Mouse (Mus musculus): ENCODE data around the gene Dmkn.
"Not testable (repeated sequence)": the region's sequence is repeated elsewhere in the genome, so short reads cannot be mapped to it uniquely, and the experiment has no call there.

Gene Dmkn

GRCm38 (mm10) chr7:30763456-30763855 lies at the start of gene Dmkn:
Gene Dmkn (plus strand): TSS chr7:30763756.
- DNase-seq, result no peak

GRCm38 (mm10) chr7:30717006-30717715 lies 46.4 kb upstream of the Dmkn start:
- peak; percentile 67 to 82 for DNase-seq

DNA sequence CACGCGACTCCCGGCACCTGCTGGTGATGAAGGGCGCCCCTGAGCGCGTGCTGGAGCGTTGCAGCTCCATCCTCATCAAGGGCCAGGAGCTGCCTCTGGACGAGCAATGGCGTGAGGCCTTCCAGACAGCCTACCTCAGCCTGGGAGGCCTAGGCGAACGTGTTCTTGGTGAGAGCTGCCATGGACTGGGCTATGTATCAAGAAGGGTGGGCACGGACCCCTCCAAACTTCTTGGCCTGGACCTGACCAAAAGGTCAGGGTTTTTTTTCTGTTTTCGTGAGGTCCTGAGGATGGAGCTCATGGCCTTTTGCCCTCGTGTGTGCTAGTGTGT lies 45.9 kb upstream of the Dmkn start:
- no peak for DNase-seq

GRCm38 (mm10) chr7:30719669-30720068 lies 43.9 kb upstream of the Dmkn start:
- DNase-seq, result no peak

DNA sequence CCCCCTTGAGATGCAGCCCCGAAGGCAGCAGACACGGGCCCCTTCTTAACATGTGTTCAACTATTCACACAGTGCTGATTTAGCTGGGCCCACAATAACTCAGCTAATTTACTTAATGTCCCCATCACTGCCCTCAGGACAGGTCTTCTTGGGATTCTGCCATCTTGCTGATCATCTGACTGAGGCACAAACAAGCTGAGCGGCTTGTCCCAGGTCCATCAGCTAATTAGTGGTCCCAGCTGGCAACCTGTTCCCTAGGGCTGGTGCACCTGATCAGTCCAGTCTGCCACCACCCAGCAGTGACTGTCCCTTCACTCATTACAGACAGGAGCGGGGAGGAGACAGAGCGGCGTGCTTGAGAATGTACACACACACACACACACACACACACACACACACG lies 42.3 kb upstream of the Dmkn start:
- peak; percentile 73 to 75 for DNase-seq

DNA sequence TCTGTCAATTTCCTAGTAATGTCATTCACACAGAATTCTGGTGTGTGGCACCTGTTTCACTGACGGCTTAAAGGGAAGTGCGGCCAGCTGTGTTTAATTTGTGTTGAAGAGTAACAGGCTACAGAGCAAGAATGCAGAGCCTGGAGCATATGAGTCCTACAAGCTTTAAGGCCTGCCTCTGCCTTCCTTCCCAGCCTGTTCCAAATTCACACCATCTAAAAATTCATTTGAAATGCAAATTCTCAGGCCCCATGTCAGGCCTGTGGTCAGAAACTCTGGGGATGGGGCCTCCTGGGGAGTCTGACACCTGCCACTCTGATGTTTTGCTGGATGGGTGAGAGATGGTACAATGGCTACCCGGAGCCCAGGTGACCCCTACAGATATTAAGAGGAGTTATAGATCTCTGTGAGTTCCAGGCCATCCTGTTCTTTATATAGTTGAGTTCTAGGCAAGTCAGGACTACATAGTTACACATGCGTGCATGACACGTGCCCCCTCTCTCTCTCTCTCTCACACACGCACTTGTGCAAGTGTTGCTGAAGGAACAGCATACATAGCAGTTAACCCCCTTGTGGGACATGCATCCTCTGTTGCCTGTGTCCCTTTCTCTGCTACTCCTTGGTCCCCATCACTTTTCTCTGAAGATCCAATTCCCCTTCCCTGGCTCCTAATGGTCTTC lies 40.1 kb upstream of the Dmkn start:
- no peak for DNase-seq

- peak in 1 of 2 experiments; percentile 30 for DNase-seq
Observed at GRCm38 (mm10) chr7:30728214-30728613, 35.3 kb upstream of the Dmkn start.

GRCm38 (mm10) chr7:30728739-30729395 lies 34.7 kb upstream of the Dmkn start:
- no peak for DNase-seq

DNA sequence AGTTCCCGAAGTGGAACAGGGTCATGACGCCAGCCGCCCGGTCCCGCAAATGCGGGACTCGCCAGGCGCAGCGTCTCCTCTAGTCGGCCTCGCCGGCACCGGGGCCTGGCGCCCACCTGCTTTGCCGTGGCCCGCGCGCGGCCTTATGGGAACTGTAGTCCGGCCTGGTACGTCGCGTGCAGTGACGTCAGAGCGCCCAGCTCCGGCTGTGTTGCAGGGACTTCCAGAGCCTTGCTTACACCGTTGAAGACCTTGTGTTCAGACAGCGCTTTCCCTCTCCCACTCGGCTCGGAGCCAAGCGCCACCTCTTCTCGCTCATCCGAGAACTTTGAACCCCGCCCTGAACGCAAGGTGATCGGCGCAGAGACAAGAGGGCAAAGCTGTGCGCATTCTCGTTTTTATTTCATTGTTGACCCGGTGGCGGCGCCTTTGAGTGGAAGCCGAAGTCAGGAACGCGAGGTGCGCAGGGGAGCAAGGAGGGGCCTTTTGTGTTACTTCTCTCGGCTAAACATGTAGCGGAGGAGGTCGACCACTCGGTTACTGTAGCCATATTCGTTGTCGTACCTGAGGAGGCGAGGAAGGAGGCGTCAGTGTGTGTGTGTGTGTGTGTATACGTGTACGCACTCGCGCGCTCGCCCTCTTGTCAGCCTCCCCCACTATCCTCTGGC lies 34.0 kb upstream of the Dmkn start, which contains the start of gene Tmem147:
TSS of gene Tmem147 (minus strand) at position 145 of the 668 bp plus-strand sequence.
- DNase-seq, result peak; percentile 99

GRCm38 (mm10) chr7:30730064-30730722 lies 33.4 kb upstream of the Dmkn start:
- peak; percentile 64 to 65 for DNase-seq

GRCm38 (mm10) chr7:30736211-30736610 lies 27.3 kb upstream of the Dmkn start:
- DNase-seq, result no peak

- DNase-seq, result not testable (repeated sequence)
Observed at GRCm38 (mm10) chr7:30742570-30742969, 21.0 kb upstream of the Dmkn start.

GRCm38 (mm10) chr7:30743617-30744016 lies 19.9 kb upstream of the Dmkn start, which contains the start of gene Gapdhs:
Gene Gapdhs (minus strand): TSS chr7:30743681.
- DNase-seq, result not testable (repeated sequence)

- DNase-seq, result peak; percentile 36 to 53
Observed at GRCm38 (mm10) chr7:30744022-30744598, 19.4 kb upstream of the Dmkn start.

DNA sequence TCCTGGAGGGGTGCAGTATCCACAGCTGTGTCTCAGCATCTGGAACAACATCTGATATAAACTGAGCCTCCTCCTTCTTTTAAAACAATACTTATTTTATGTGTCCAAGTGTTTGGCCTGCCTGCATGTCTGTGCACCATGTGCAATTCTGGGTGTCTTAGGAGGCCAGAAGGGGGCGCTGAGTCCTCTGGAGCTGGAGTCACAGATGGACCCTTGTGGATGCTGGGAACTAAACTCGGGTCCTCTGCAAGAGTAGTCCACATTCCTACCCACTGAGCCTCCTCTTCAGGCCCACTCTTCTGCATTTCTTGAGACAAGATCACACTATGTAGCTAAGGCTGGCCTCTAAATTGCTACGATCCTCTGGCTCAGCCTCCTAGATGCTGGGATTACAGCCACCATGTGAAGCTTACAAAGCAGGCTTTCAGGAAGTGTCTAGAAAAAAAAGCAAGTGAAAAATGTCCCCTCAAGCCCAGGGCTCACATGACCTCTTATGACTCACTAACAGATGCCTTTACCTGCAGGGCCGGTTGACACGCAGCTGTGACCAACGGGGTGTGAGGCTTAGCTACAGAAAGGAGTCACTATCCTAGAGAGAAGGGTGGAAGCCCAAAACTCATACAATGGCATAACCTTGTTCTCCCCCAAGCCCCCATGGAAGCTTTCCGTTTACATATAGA lies 15.9 kb upstream of the Dmkn start:
- DNase-seq, result no peak

DNA sequence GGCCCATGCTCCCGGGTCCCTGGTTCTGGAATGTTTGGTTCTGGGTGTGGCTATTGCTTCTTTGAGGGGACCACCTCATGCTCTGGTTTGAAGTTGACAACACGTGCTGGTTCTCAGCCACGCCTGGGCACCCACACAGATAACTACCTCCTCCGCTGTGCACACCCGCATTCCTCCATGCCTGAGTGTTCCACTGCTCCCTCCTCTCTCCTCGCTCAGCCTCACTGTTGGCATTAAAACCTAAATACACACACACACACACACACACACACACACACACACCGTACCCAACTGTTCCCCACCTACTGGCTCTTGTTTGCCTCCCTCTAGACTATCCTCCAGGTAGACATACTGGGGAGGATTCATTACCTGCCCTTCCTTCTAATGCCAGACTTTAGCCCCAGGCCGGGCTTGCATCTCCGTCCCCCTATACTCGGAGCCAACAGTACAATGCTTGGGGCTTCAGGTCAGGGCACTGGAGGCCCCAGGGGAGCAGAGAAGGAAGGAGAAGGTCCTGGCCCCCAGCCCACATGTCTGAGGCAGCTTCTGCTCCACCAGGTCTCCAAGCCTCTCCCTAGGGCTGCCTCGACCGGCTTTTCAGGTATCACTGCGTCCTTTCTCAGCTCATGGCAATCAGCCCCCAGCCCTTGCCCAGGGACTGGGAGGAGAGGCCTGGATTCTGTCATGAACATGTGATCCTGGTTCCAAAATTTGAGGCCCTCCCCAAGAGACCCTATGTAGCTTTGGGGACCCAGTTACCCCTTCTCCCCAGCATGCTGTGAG lies 13.5 kb upstream of the Dmkn start:
- DNase-seq, result no peak

DNA sequence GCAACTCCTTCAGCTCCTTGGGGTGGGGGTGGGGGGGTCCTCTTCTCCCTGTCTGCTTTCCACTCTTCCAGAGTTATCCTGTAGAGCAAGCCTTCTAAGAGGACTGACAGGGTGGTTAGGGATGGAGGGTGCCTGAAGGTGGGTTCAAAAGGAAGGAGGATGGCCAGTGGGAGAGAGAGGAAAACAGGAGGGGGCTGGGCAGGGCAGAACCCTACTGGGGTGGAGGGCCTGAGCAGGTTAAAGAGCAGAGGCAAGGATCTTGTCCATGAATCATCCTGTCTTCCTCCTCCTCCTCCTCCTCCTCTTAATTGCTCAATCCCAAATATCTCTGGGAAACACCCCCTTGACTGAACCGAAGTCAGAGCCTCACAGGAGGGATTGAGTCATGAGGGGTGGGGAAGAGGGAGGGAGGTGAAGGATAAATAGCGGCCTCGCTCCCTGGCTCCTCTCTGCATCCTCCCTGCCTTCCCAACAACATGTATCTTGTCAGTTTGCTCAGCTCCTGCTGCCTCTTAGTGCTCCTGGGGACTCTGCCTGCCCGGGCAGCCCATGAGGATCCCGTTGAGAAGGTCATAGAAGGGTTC lies 12.4 kb upstream of the Dmkn start, which contains the start of gene Sbsn:
TSS of gene Sbsn (plus strand) at position 386 of the 584 bp plus-strand sequence.
- DNase-seq, result no peak

DNA sequence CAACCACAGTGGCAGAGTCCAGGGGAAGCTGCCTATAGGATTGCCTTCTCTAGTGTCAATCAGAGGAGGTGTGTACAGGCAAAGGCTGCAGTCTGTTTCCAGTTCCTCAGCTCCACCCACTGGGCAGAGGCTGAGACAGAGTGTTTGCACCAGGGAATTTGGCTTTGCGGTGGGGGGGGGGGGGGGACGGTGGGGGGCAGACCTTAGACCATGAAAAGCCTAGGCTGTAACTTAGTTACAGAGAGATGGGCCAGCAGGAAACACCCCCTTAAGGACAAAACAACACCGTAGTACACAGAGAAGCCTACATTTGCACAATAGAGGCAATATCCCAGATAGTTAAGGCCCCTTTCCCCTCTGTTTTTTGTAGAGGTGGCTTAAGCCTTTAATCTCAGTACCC lies 6.6 kb upstream of the Dmkn start:
- no peak for DNase-seq

DNA sequence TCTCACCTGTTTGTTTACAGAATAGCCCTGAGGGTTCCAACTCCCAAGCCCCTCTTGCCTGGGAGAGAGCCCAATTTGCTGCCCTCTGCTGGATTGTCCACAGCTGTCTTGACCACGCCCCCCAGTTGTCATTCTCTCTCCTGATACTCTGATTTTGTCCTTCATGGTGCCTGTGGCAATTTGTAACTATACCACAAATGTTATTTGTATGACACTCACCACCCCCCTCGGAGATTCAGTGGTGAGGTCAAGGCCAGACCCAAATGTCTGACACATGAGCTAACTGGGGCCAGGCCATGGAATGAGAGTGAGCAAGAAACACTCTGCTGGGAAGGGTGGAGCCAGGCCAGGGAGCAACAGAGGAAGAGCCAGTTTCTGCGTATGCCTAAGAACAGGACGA lies 4.7 kb upstream of the Dmkn start:
- DNase-seq, result peak; percentile 60 to 63

- DNase-seq, result no peak
Observed at GRCm38 (mm10) chr7:30761769-30762352, 1.7 kb upstream of the Dmkn start.
